Mouse (Mus musculus) adrenal gland, adult 18-20 months (tissue): Measurements from ENCODE around the gene Ccdc89. TPM values are rescaled to one million over a fixed set of nuclear protein-coding genes. Genes with fewer than 3 reads are reported as not detected.

Experiments
- DNase-seq, 2 experiments: peaks; one replicate each; pipeline ENCODE4 v3.0.0; 2021 to 2022; ENCODE audit warnings: low spot score in 2 of 2
- total RNA-seq, 2 experiments: library from RNA; stranded (reverse); gene quantifications; 1 replicate in 1 of 2; 2 replicates in 1 of 2; pipeline ENCODE4 v1.2.3; 2021

Gene Ccdc89
- total RNA-seq, 2 experiments from 2014 or later: 0.13 to 0.33 TPM

- DNase-seq: no peak
These were observed 35.1 kb downstream of the Ccdc89 start for GRCm38 (mm10) chr7:90461441-90461840.

GRCm38 (mm10) chr7:90473511-90473910, 47.1 kb downstream of the Ccdc89 start:
- DNase-seq: no peak

GRCm38 (mm10) chr7:90475793-90476312, 49.5 kb downstream of the Ccdc89 start, which contains the start of gene Tmem126b:
Tmem126b (minus strand) TSS chr7:90476001.
- peak; percentile 99 for DNase-seq

- no peak for DNase-seq
These were observed 50.2 kb downstream of the Ccdc89 start, which contains the start of gene Dlg2 for GRCm38 (mm10) chr7:90476313-90477245. Dlg2 (plus strand) TSS chr7:90476672.

Other genes with a start within 250 kb of the Ccdc89 start
- not detected for gene Ccdc83, start 160.8 kb upstream of the Ccdc89 start, total RNA-seq
- gene Sytl2, start 124.3 kb upstream of the Ccdc89 start, total RNA-seq: 1 to 10 TPM; 6.0 to 6.2 TPM
- gene Crebzf, start 16.2 kb downstream of the Ccdc89 start, total RNA-seq: 10 to 100 TPM; 66.2 to 83.2 TPM
- 10 to 100 TPM; 54.5 to 72.1 TPM for gene Tmem126a, start 30.7 kb downstream of the Ccdc89 start, total RNA-seq
- gene Tmem126b, start 49.4 kb downstream of the Ccdc89 start, total RNA-seq: 10 to 100 TPM; 19.3 to 21.7 TPM
- gene Dlg2, start 50.1 kb downstream of the Ccdc89 start, total RNA-seq: 100 to 1,000 TPM in 1 of 2 experiments, 10 to 100 TPM in 1; 61.2 to 113 TPM